Mouse (Mus musculus) embryonic facial prominence, embryonic 14.5 days (tissue): ENCODE measurements around the gene Setd5. TPM values are rescaled to one million over a fixed set of nuclear protein-coding genes. Genes with fewer than 3 reads are reported as not detected.

Source experiments
- ATAC-seq: fragments of 200-750 bp; cut with Nextera tagmentation; 2 replicates; pipeline ENCODE4 v1.8.0; 2017; ENCODE audit warnings: low read depth, moderate number of reproducible peaks, moderate TSS enrichment
- DNase-seq: peaks from one replicate; pipeline ENCODE4 v3.0.0-alpha.2; 2015; ENCODE audit warnings: low spot score
- H3K27ac ChIP-seq: fragments of 300-500 bp; sonication (generic); replicated peaks from 2 replicates; pipeline ENCODE4 v1.5.1; 2014; ENCODE audit warnings: low read depth, mild to moderate bottlenecking, low read length, moderate library complexity
- H3K27me3 ChIP-seq: fragments of 300-500 bp; sonication (generic); replicated peaks from 2 replicates; pipeline ENCODE4 v1.6.1; 2014; ENCODE audit warnings: low read length; ENCODE audit not compliant: control insufficient read depth, insufficient read depth
- H3K36me3 ChIP-seq: fragments of 300-500 bp; sonication (generic); 2 replicates; pipeline ENCODE4 v1.6.1; 2014; ENCODE audit warnings: low read length, mixed read lengths; ENCODE audit not compliant: control insufficient read depth, insufficient read depth
- H3K4me1 ChIP-seq: fragments of 300-500 bp; sonication (generic); 2 replicates; pipeline ENCODE4 v1.6.1; 2014; ENCODE audit warnings: antibody characterized with exemption, low read length; ENCODE audit not compliant: control insufficient read depth, insufficient read depth
- H3K4me2 ChIP-seq: fragments of 300-500 bp; sonication (generic); 2 replicates; pipeline ENCODE4 v1.6.1; 2014; ENCODE audit warnings: low read depth, mild to moderate bottlenecking, low read length, moderate library complexity, mixed read lengths
- H3K4me3 ChIP-seq: fragments of 300-500 bp; sonication (generic); 2 replicates; pipeline ENCODE4 v1.5.1; 2014; ENCODE audit warnings: low read depth, mild to moderate bottlenecking, low read length
- H3K9ac ChIP-seq: fragments of 300-500 bp; sonication (generic); 2 replicates; pipeline ENCODE4 v1.6.1; 2014; ENCODE audit warnings: low read depth, mild to moderate bottlenecking, low read length, moderate library complexity, mixed read lengths
- H3K9me3 ChIP-seq: fragments of 300-500 bp; sonication (generic); 2 replicates; pipeline ENCODE4 v1.6.1; 2016; ENCODE audit warnings: low read length; ENCODE audit not compliant: control insufficient read depth
- WGBS: fragments of 180-500 bp; shearing (Covaris S2); extraction: QIAGEN DNeasy Blood & Tissue Kit; methylation state at CpG from one replicate; pipeline ENCODE4 v1.1.7; 2014; 5-methylcytosine and 5-hydroxymethylcytosine counted together
- polyA plus RNA-seq: library from polyadenylated mRNA; unstranded; fragments of >200 nt; fragmentation: Nextera tagmentation; extraction: Ambion mirVana; gene quantifications from 2 replicates; pipeline ENCODE4 v1.2.1, GENCODE M21; 2014

Setd5 gene
- polyA plus RNA-seq: 81.5 and 89.9 TPM in 2 replicates

DNA sequence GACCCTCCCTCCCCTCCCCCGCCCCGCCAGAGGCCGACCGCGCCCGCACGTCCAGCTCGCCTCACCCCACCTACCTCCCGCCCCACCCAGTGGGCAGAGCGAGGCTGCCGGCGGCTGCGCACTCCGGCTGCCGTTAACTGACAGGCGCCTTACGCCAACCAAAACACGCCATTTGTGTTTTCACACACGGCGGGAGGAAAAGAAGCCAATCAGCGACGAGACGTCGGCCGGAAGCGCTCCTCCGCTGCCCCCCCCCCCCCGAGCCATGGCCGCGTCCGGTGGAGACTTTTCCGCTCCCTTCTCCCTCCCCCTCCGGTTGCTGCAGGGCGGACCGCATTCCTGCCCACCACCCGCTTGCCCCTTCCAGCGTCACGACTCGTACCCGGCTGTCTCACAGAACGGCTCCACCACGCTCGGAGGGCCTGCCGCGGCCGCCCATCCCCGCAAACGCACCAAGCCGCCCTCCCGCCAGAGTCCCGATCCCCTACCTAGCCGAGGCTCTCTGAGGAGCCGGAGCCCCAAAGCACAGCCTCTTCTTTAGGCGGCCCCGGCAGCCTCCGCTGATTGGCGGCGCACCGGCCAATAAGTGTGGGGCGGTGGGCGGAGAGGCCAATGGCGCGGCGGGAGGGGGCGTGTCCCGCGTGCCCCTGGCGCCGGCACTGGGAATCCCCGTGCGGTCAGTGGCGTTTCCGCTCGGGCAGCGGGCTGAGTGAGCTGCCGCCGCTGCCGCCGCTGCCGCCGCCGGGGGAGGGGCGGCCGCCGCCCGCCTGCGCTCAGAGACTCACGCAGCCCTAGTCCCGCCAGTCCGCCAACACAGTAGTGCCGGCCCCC is at the start of gene Setd5:
Gene Setd5, plus strand, starts transcription at position 680 of the 831 bp plus-strand sequence.
- Histone ChIP-seq H3K27me3 (no peaks in the 10 kb centered on the region), H3K4me1 (peaks cover 28% of the 10 kb centered on the region), H3K9ac (peak within 1 kb of the TSS; percentile 99), H3K4me2 (peak within 1 kb of the TSS; percentile 89), H3K9me3 (no peaks in the 10 kb centered on the region), H3K27ac (peak within 1 kb of the TSS; percentile 100), H3K36me3 (no peaks in the 10 kb centered on the region), H3K4me3 (peak within 1 kb of the TSS; percentile 98)
- WGBS: 0% methylated on average over 30 of the region's 91 CpGs
- DNase-seq (peak; percentile 99), ATAC-seq (peak; percentile 93)

DNA sequence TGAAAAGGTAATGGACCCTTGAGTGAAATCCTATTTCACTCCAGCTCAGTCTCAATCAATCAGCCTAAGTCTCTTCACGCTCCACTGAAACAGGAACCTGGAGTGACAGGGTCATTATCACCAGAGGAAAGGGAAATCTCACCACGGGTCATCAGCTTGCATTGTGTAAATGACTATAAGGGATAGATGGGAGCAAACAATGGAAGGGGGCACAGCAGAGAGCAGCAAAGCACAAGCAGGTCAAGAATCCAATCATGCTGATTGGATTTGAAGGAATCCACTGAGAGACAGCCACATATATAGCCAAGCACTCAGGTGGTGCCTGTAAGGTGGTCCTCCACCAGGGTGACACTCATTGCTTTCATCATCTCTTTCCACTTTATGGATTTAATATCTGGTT is 49.7 kb upstream of the Setd5 start:
- H3K4me1 ChIP-seq: no peaks in the 10 kb centered on the region
- no peaks in the 10 kb centered on the region for H3K9me3 ChIP-seq
- H3K4me2 ChIP-seq: no peak overlapping the region
- WGBS: 36% methylated on average over 2 of the region's 2 CpGs
- H3K27ac ChIP-seq: no peak overlapping the region
- no peak overlapping the region for H3K4me3 ChIP-seq
- peak; percentile 49 for DNase-seq
- no peak overlapping the region for H3K9ac ChIP-seq
- no peaks in the 10 kb centered on the region for H3K27me3 ChIP-seq
- ATAC-seq: peak; percentile 44; the same call in 1 of the 2 replicates
- no peaks in the 10 kb centered on the region for H3K36me3 ChIP-seq

DNA sequence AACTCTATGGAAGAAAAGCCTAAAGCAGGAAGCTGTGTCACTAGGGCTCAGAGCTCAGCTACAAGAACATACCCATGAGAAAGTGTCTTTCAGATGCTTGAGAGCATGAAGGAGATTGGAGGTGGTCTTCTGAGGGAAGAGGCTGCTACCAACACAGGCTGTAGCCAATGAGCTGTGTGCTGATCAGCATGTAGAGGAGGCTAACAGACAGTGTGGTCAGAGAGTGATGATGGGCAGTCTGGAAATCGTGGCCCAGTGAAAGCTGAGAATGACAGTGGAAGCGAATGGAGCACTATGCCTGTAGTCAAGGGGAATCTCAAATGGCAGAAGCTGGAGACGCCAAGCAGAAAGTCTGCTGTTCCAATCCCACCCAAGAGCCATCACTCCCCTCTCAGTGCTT is 48.2 kb upstream of the Setd5 start:
- no peak for ATAC-seq
- Histone ChIP-seq H3K27me3 (no peaks in the 10 kb centered on the region), H3K4me3 (no peak overlapping the region), H3K36me3 (no peaks in the 10 kb centered on the region), H3K4me2 (no peak overlapping the region), H3K9ac (no peak overlapping the region), H3K27ac (no peak overlapping the region), H3K9me3 (no peaks in the 10 kb centered on the region), H3K4me1 (no peaks in the 10 kb centered on the region)
- 63% methylated on average over 3 of the region's 3 CpGs for WGBS
- DNase-seq: no peak

DNA sequence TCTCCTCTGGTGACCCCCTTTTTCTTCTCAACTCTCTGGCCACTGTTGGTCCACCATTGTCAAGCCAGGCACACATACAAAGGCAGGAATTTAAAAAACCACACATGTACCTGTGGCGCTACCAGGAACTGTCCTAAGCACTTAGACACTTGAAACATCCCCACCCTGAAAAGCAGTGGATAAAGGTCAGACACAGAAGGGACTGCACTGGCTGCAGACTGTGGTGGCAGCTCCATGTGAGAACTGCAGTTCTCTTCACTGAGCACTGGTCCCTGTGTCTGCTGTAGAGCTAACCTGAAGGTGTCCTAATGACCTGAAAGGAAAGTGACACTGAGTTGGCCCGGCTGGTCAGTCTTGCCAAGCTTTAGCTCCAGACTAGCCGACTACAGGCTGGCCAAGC is 46.6 kb upstream of the Setd5 start:
- no peaks in the 10 kb centered on the region for H3K4me1 ChIP-seq
- no peak overlapping the region for H3K9ac ChIP-seq
- H3K36me3 ChIP-seq: no peaks in the 10 kb centered on the region
- 78% methylated on average over 3 of the region's 3 CpGs for WGBS
- H3K4me2 ChIP-seq: no peak overlapping the region
- H3K4me3 ChIP-seq: no peak overlapping the region
- no peak for ATAC-seq
- DNase-seq: no peak
- no peaks in the 10 kb centered on the region for H3K9me3 ChIP-seq
- H3K27ac ChIP-seq: no peak overlapping the region
- no peaks in the 10 kb centered on the region for H3K27me3 ChIP-seq

DNA sequence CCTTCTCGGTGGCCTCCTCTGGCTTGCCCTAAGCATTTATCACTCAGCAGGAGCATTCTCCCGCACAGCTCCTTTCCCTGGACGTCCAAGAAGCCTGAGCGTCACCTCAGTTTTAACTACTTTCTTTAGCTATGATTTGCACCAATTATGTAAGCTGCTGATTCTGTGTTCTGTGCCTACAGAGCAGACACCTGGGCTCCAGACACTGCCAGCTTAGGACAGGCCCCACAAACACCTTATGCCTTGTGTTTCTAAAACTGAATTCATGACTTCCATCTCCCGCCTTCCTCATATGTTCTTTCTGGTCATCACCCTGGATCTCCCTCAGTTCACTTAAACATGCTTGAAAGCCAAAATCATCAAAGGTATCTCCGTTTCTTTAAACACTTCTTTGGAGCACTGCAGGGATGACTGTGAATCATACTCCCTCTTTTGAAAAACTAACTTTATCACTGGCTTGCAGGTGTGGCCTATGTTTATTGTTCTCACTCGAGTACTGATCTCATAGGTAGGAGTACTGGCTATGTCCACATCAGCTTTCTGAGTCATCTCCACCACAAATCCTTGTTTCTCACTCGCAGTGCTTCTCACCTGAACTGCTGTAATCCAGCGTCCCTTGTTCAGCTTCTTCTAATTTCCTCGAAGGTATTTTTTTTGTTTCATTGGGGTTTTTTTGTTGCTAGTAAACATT is 46.0 kb upstream of the Setd5 start:
- no peaks in the 10 kb centered on the region for H3K9me3 ChIP-seq

DNA sequence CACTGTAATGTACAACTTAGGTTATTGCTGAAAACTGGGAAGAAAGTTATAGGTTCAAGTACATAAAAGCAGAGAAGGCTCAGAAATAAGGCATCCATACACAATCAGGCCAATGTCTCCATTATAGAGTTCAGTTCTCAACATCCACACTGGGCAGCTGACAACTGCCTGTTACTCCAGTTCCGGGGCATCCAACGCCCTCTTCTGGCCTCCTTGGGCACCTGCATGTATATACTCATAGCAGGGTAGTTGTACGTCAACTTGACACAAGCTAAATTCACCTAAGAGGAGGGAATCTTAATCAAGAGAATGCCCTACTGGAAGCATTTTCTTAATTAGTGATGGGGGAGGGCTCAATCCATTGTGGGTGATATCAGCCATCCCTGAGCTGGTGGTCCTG is 45.0 kb upstream of the Setd5 start:
- no peak overlapping the region for H3K4me2 ChIP-seq
- no peaks in the 10 kb centered on the region for H3K36me3 ChIP-seq
- WGBS: 67% methylated on average over 3 of the region's 3 CpGs
- H3K9me3 ChIP-seq: no peaks in the 10 kb centered on the region
- peak overlapping the region; percentile 39; the same call in 1 of the 2 replicates for H3K27ac ChIP-seq
- H3K4me1 ChIP-seq: no peaks in the 10 kb centered on the region
- ATAC-seq: no peak
- no peak overlapping the region for H3K4me3 ChIP-seq
- H3K27me3 ChIP-seq: no peaks in the 10 kb centered on the region
- no peak overlapping the region for H3K9ac ChIP-seq
- no peak for DNase-seq

More for the DNA sequence above, 46.0 kb upstream of the Setd5 start:
- DNase-seq: no peak
- Histone ChIP-seq H3K9ac (no peak overlapping the region), H3K4me1 (no peaks in the 10 kb centered on the region), H3K27ac (peak overlapping the region; percentile 63), H3K4me3 (no peak overlapping the region), H3K4me2 (no peak overlapping the region), H3K27me3 (no peaks in the 10 kb centered on the region), H3K36me3 (no peaks in the 10 kb centered on the region)
- WGBS: 63% methylated on average over 10 of the region's 10 CpGs
- no peak for ATAC-seq

DNA sequence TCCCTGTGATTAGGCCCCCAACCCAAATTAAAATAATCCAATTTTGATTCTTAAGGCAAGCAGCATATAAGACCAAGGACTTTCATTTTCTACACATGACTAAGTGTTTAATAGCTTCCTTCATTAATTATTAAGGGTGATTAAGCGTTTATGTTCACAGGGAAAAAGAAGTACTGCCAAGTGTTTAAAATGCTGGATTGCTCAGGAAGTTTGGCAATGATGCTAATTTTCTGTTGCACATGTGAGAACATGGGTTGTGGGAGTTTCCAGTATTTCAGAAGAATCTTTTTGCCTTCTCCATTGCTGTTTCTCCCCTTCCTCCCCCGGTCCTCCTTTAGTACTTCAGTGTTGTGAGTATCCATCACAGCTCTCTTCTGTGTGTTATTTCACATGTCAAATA is 44.0 kb upstream of the Setd5 start:
- H3K4me3 ChIP-seq: no peak overlapping the region
- 88% methylated on average over 2 of the region's 2 CpGs for WGBS
- no peaks in the 10 kb centered on the region for H3K36me3 ChIP-seq
- H3K27me3 ChIP-seq: no peaks in the 10 kb centered on the region
- no peak overlapping the region for H3K9ac ChIP-seq
- no peaks in the 10 kb centered on the region for H3K9me3 ChIP-seq
- DNase-seq (no peak), ATAC-seq (no peak)
- H3K27ac ChIP-seq: no peak overlapping the region
- no peaks in the 10 kb centered on the region for H3K4me1 ChIP-seq
- no peak overlapping the region for H3K4me2 ChIP-seq

DNA sequence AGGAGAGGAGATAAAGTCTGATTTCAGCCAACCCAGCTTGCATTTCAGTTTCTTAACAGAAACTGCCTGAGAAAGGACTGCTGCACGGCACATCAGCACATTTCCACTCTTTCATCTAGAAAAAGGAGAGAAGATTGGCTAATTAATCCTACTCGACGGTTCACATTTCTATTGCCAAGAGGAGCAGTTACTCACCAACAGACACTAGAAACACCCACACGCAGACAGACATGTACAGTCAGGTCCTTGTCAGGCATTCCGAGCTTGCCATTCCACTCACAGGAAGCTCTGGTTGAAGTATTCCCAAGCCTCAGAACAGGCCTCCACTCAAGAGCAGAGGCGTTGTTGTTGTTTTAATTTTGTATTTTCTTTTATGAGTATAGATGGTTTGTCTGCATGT is 42.7 kb upstream of the Setd5 start:
- ATAC-seq (no peak), DNase-seq (peak; percentile 54)
- Histone ChIP-seq H3K9ac (no peak overlapping the region), H3K27ac (no peak overlapping the region), H3K36me3 (no peaks in the 10 kb centered on the region), H3K4me2 (no peak overlapping the region), H3K27me3 (no peaks in the 10 kb centered on the region), H3K4me1 (no peaks in the 10 kb centered on the region), H3K9me3 (no peaks in the 10 kb centered on the region), H3K4me3 (no peak overlapping the region)
- 71% methylated on average over 6 of the region's 6 CpGs for WGBS
